Mouse (Mus musculus): Measurements from ENCODE around the gene Cecr2. TPM values are rescaled to one million over a fixed set of nuclear protein-coding genes. Genes with fewer than 3 reads are reported as not detected.

Cecr2 gene
- polyA plus RNA-seq, 1 experiment from 2014 or later: 2.1 TPM

- no peaks in the 10 kb centered on the region for H3K36me3 ChIP-seq (ENCODE audit: control insufficient read depth, insufficient read depth, low read length)
- no peak overlapping the region for H3K9ac ChIP-seq (ENCODE audit: low read length)
- WGBS: 53% methylated on average over 5 of the region's 5 CpGs
- H3K4me2 ChIP-seq (ENCODE audit: low read length): no peak overlapping the region
- no peaks in the 10 kb centered on the region for H3K4me1 ChIP-seq (ENCODE audit: control insufficient read depth in 2 of 2, insufficient read depth in 2 of 2, low read length in 2 of 2)
- no peak overlapping the region for H3K4me3 ChIP-seq (ENCODE audit: control insufficient read depth in 1 of 2, insufficient read depth in 1 of 2, low read depth in 1 of 2, low read length in 2 of 2)
- no peaks in the 10 kb centered on the region for H3K27me3 ChIP-seq (ENCODE audit: control insufficient read depth, insufficient read depth, low read length)
- no peak for ATAC-seq (ENCODE audit: insufficient number of reproducible peaks, insufficient read depth, low FRiP score, low read depth)
- H3K27ac ChIP-seq (replicated peaks in 1 of 2; ENCODE audit: control insufficient read depth in 1 of 2, insufficient read depth in 1 of 2, low read depth in 2 of 2, low read length in 2 of 2): no peak overlapping the region
- no peaks in the 10 kb centered on the region for H3K9me3 ChIP-seq (ENCODE audit: control insufficient read depth, low read length)
These were observed 8.0 kb downstream of the Cecr2 start for GRCm38 (mm10) chr6:120674121-120674520.

- Histone ChIP-seq H3K4me2 (ENCODE audit: low read length) (no peak overlapping the region), H3K36me3 (ENCODE audit: control insufficient read depth, insufficient read depth, low read length) (no peaks in the 10 kb centered on the region), H3K9me3 (ENCODE audit: control insufficient read depth, low read length) (no peaks in the 10 kb centered on the region), H3K9ac (ENCODE audit: low read length) (no peak overlapping the region), H3K27ac (replicated peaks in 1 of 2; ENCODE audit: control insufficient read depth in 1 of 2, insufficient read depth in 1 of 2, low read depth in 2 of 2, low read length in 2 of 2) (no peak overlapping the region), H3K4me1 (ENCODE audit: control insufficient read depth in 2 of 2, insufficient read depth in 2 of 2, low read length in 2 of 2) (no peaks in the 10 kb centered on the region), H3K4me3 (ENCODE audit: control insufficient read depth in 1 of 2, insufficient read depth in 1 of 2, low read depth in 1 of 2, low read length in 2 of 2) (no peak overlapping the region), H3K27me3 (ENCODE audit: control insufficient read depth, insufficient read depth, low read length) (no peaks in the 10 kb centered on the region)
- 79% methylated on average over 4 of the region's 4 CpGs for WGBS
- ATAC-seq (ENCODE audit: insufficient number of reproducible peaks, insufficient read depth, low FRiP score, low read depth): no peak
These were observed 8.7 kb downstream of the Cecr2 start for GRCm38 (mm10) chr6:120674881-120675280.

- Histone ChIP-seq H3K36me3 (ENCODE audit: control insufficient read depth, insufficient read depth, low read length) (no peaks in the 10 kb centered on the region), H3K9me3 (ENCODE audit: control insufficient read depth, low read length) (no peaks in the 10 kb centered on the region), H3K4me2 (ENCODE audit: low read length) (no peak overlapping the region), H3K9ac (ENCODE audit: low read length) (no peak overlapping the region), H3K4me1 (ENCODE audit: control insufficient read depth in 2 of 2, insufficient read depth in 2 of 2, low read length in 2 of 2) (no peaks in the 10 kb centered on the region), H3K27me3 (ENCODE audit: control insufficient read depth, insufficient read depth, low read length) (no peaks in the 10 kb centered on the region), H3K27ac (replicated peaks in 1 of 2; ENCODE audit: control insufficient read depth in 1 of 2, insufficient read depth in 1 of 2, low read depth in 2 of 2, low read length in 2 of 2) (no peak overlapping the region), H3K4me3 (ENCODE audit: control insufficient read depth in 1 of 2, insufficient read depth in 1 of 2, low read depth in 1 of 2, low read length in 2 of 2) (no peak overlapping the region)
- 76% methylated on average over 2 of the region's 2 CpGs for WGBS
- no peak for ATAC-seq (ENCODE audit: insufficient number of reproducible peaks, insufficient read depth, low FRiP score, low read depth)
These were observed 9.8 kb downstream of the Cecr2 start for GRCm38 (mm10) chr6:120675979-120676378.

- Histone ChIP-seq H3K4me3 (ENCODE audit: control insufficient read depth in 1 of 2, insufficient read depth in 1 of 2, low read depth in 1 of 2, low read length in 2 of 2) (no peak overlapping the region), H3K27me3 (ENCODE audit: control insufficient read depth, insufficient read depth, low read length) (no peaks in the 10 kb centered on the region), H3K27ac (replicated peaks in 1 of 2; ENCODE audit: control insufficient read depth in 1 of 2, insufficient read depth in 1 of 2, low read depth in 2 of 2, low read length in 2 of 2) (no peak overlapping the region), H3K4me1 (ENCODE audit: control insufficient read depth in 2 of 2, insufficient read depth in 2 of 2, low read length in 2 of 2) (no peaks in the 10 kb centered on the region), H3K36me3 (ENCODE audit: control insufficient read depth, insufficient read depth, low read length) (no peaks in the 10 kb centered on the region), H3K4me2 (ENCODE audit: low read length) (no peak overlapping the region), H3K9me3 (ENCODE audit: control insufficient read depth, low read length) (no peaks in the 10 kb centered on the region), H3K9ac (ENCODE audit: low read length) (no peak overlapping the region)
- 71% methylated on average over 2 of the region's 2 CpGs for WGBS
- no peak for ATAC-seq (ENCODE audit: insufficient number of reproducible peaks, insufficient read depth, low FRiP score, low read depth)
These were observed 17.2 kb downstream of the Cecr2 start for GRCm38 (mm10) chr6:120683351-120683750.

GRCm38 (mm10) chr6:120684750-120685149 is 18.6 kb downstream of the Cecr2 start:
- 91% methylated on average over 3 of the region's 3 CpGs for WGBS
- H3K27ac ChIP-seq (replicated peaks in 1 of 2; ENCODE audit: control insufficient read depth in 1 of 2, insufficient read depth in 1 of 2, low read depth in 2 of 2, low read length in 2 of 2): no peak overlapping the region

GRCm38 (mm10) chr6:120686872-120687650 is 20.9 kb downstream of the Cecr2 start:
- 73% methylated on average over 5 of the region's 5 CpGs for WGBS
- no peak for ATAC-seq (ENCODE audit: insufficient number of reproducible peaks, insufficient read depth, low FRiP score, low read depth)
- Histone ChIP-seq H3K9ac (ENCODE audit: low read length) (no peak overlapping the region), H3K4me3 (ENCODE audit: control insufficient read depth in 1 of 2, insufficient read depth in 1 of 2, low read depth in 1 of 2, low read length in 2 of 2) (no peak overlapping the region), H3K4me2 (ENCODE audit: low read length) (no peak overlapping the region), H3K36me3 (ENCODE audit: control insufficient read depth, insufficient read depth, low read length) (no peaks in the 10 kb centered on the region), H3K4me1 (ENCODE audit: control insufficient read depth in 2 of 2, insufficient read depth in 2 of 2, low read length in 2 of 2) (no peaks in the 10 kb centered on the region), H3K9me3 (ENCODE audit: control insufficient read depth, low read length) (no peaks in the 10 kb centered on the region), H3K27me3 (ENCODE audit: control insufficient read depth, insufficient read depth, low read length) (no peaks in the 10 kb centered on the region), H3K27ac (replicated peaks in 1 of 2; ENCODE audit: control insufficient read depth in 1 of 2, insufficient read depth in 1 of 2, low read depth in 2 of 2, low read length in 2 of 2) (no peak overlapping the region)

More at GRCm38 (mm10) chr6:120684750-120685149, 18.6 kb downstream of the Cecr2 start:
- no peaks in the 10 kb centered on the region for H3K36me3 ChIP-seq (ENCODE audit: control insufficient read depth, insufficient read depth, low read length)
- no peaks in the 10 kb centered on the region for H3K4me1 ChIP-seq (ENCODE audit: control insufficient read depth in 2 of 2, insufficient read depth in 2 of 2, low read length in 2 of 2)
- no peak overlapping the region for H3K9ac ChIP-seq (ENCODE audit: low read length)
- H3K4me3 ChIP-seq (ENCODE audit: control insufficient read depth in 1 of 2, insufficient read depth in 1 of 2, low read depth in 1 of 2, low read length in 2 of 2): no peak overlapping the region
- H3K27me3 ChIP-seq (ENCODE audit: control insufficient read depth, insufficient read depth, low read length): no peaks in the 10 kb centered on the region
- no peaks in the 10 kb centered on the region for H3K9me3 ChIP-seq (ENCODE audit: control insufficient read depth, low read length)
- ATAC-seq (ENCODE audit: insufficient number of reproducible peaks, insufficient read depth, low FRiP score, low read depth): no peak
- no peak overlapping the region for H3K4me2 ChIP-seq (ENCODE audit: low read length)

GRCm38 (mm10) chr6:120700221-120700620 is 34.1 kb downstream of the Cecr2 start:
- Histone ChIP-seq H3K9me3 (ENCODE audit: control insufficient read depth, low read length) (no peaks in the 10 kb centered on the region), H3K4me2 (ENCODE audit: low read length) (no peak overlapping the region), H3K27me3 (ENCODE audit: control insufficient read depth, insufficient read depth, low read length) (no peaks in the 10 kb centered on the region), H3K9ac (ENCODE audit: low read length) (no peak overlapping the region), H3K4me3 (ENCODE audit: control insufficient read depth in 1 of 2, insufficient read depth in 1 of 2, low read depth in 1 of 2, low read length in 2 of 2) (no peak overlapping the region), H3K4me1 (ENCODE audit: control insufficient read depth in 2 of 2, insufficient read depth in 2 of 2, low read length in 2 of 2) (no peaks in the 10 kb centered on the region), H3K36me3 (ENCODE audit: control insufficient read depth, insufficient read depth, low read length) (no peaks in the 10 kb centered on the region), H3K27ac (replicated peaks in 1 of 2; ENCODE audit: control insufficient read depth in 1 of 2, insufficient read depth in 1 of 2, low read depth in 2 of 2, low read length in 2 of 2) (no peak overlapping the region)
- 37% methylated on average over 4 of the region's 4 CpGs for WGBS
- ATAC-seq (ENCODE audit: insufficient number of reproducible peaks, insufficient read depth, low FRiP score, low read depth): no peak

- Histone ChIP-seq H3K4me1 (ENCODE audit: control insufficient read depth in 2 of 2, insufficient read depth in 2 of 2, low read length in 2 of 2) (no peaks in the 10 kb centered on the region), H3K27me3 (ENCODE audit: control insufficient read depth, insufficient read depth, low read length) (no peaks in the 10 kb centered on the region), H3K36me3 (ENCODE audit: control insufficient read depth, insufficient read depth, low read length) (no peaks in the 10 kb centered on the region), H3K9me3 (ENCODE audit: control insufficient read depth, low read length) (no peaks in the 10 kb centered on the region), H3K4me2 (ENCODE audit: low read length) (no peak overlapping the region), H3K27ac (replicated peaks in 1 of 2; ENCODE audit: control insufficient read depth in 1 of 2, insufficient read depth in 1 of 2, low read depth in 2 of 2, low read length in 2 of 2) (no peak overlapping the region), H3K4me3 (ENCODE audit: control insufficient read depth in 1 of 2, insufficient read depth in 1 of 2, low read depth in 1 of 2, low read length in 2 of 2) (no peak overlapping the region), H3K9ac (ENCODE audit: low read length) (no peak overlapping the region)
- no peak for ATAC-seq (ENCODE audit: insufficient number of reproducible peaks, insufficient read depth, low FRiP score, low read depth)
These were observed 38.2 kb downstream of the Cecr2 start for GRCm38 (mm10) chr6:120704376-120704775.

Data from heart, embryonic 14.5 days (tissue).